Mouse (Mus musculus): ENCODE measurements around the gene Jmjd1c. TPM values are rescaled to one million over a fixed set of nuclear protein-coding genes. Genes with fewer than 3 reads are reported as not detected.

The Jmjd1c gene
- polyA plus RNA-seq, 1 experiment from 2014 or later, result 29.9 TPM

- Histone ChIP-seq H3K4me2 (ENCODE audit: low read depth, low read length) (no peak overlapping the region), H3K36me3 (ENCODE audit: control insufficient read depth, insufficient read depth) (peaks cover 52% of the 10 kb centered on the region)
These were observed 151.2 kb downstream of the Jmjd1c start for GRCm38 (mm10) chr10:67247145-67247544.

GRCm38 (mm10) chr10:67249486-67249885 lies 153.6 kb downstream of the Jmjd1c start:
- no peak overlapping the region for H3K9ac ChIP-seq (ENCODE audit: low read length)
- no peak overlapping the region for H3K27ac ChIP-seq (ENCODE audit: low read length)
- H3K27me3 ChIP-seq (ENCODE audit: control insufficient read depth, insufficient read depth, low read length), result no peaks in the 10 kb centered on the region
- peaks cover 51% of the 10 kb centered on the region for H3K36me3 ChIP-seq (ENCODE audit: control insufficient read depth, insufficient read depth)
- WGBS, result 94% methylated on average over 2 of the region's 2 CpGs
- H3K4me3 ChIP-seq (ENCODE audit: low read length), result no peak overlapping the region
- H3K4me1 ChIP-seq (ENCODE audit: control insufficient read depth, insufficient read depth, low read length), result peaks cover 4% of the 10 kb centered on the region
- no peaks in the 10 kb centered on the region for H3K9me3 ChIP-seq (replicated peaks; ENCODE audit: control insufficient read depth, low read length)
- no peak overlapping the region for H3K4me2 ChIP-seq (ENCODE audit: low read depth, low read length)
- ATAC-seq (replicated peaks; ENCODE audit: extremely low read depth, insufficient read depth, low FRiP score), result no peak

More at GRCm38 (mm10) chr10:67247145-67247544, 151.2 kb downstream of the Jmjd1c start:
- WGBS, result 90% methylated on average over 4 of the region's 4 CpGs
- no peak overlapping the region for H3K4me3 ChIP-seq (ENCODE audit: low read length)
- H3K4me1 ChIP-seq (ENCODE audit: control insufficient read depth, insufficient read depth, low read length), result peaks cover 4% of the 10 kb centered on the region
- H3K9me3 ChIP-seq (replicated peaks; ENCODE audit: control insufficient read depth, low read length), result no peaks in the 10 kb centered on the region
- no peak overlapping the region for H3K27ac ChIP-seq (ENCODE audit: low read length)
- no peak for ATAC-seq (replicated peaks; ENCODE audit: extremely low read depth, insufficient read depth, low FRiP score)
- H3K27me3 ChIP-seq (ENCODE audit: control insufficient read depth, insufficient read depth, low read length), result no peaks in the 10 kb centered on the region
- no peak overlapping the region for H3K9ac ChIP-seq (ENCODE audit: low read length)

GRCm38 (mm10) chr10:67250846-67251245 lies 154.9 kb downstream of the Jmjd1c start:
- no peak overlapping the region for H3K9ac ChIP-seq (ENCODE audit: low read length)
- H3K36me3 ChIP-seq (ENCODE audit: control insufficient read depth, insufficient read depth), result peaks cover 49% of the 10 kb centered on the region
- H3K4me3 ChIP-seq (ENCODE audit: low read length), result no peak overlapping the region
- H3K4me2 ChIP-seq (ENCODE audit: low read depth, low read length), result no peak overlapping the region
- ATAC-seq (replicated peaks; ENCODE audit: extremely low read depth, insufficient read depth, low FRiP score), result no peak
- WGBS, result 93% methylated on average over 6 of the region's 6 CpGs
- no peak overlapping the region for H3K27ac ChIP-seq (ENCODE audit: low read length)
- peaks cover 4% of the 10 kb centered on the region for H3K4me1 ChIP-seq (ENCODE audit: control insufficient read depth, insufficient read depth, low read length)
- H3K27me3 ChIP-seq (ENCODE audit: control insufficient read depth, insufficient read depth, low read length), result no peaks in the 10 kb centered on the region
- no peaks in the 10 kb centered on the region for H3K9me3 ChIP-seq (replicated peaks; ENCODE audit: control insufficient read depth, low read length)

- Histone ChIP-seq H3K9me3 (replicated peaks; ENCODE audit: control insufficient read depth, low read length) (no peaks in the 10 kb centered on the region), H3K27me3 (ENCODE audit: control insufficient read depth, insufficient read depth, low read length) (no peaks in the 10 kb centered on the region), H3K4me1 (ENCODE audit: control insufficient read depth, insufficient read depth, low read length) (peaks cover 4% of the 10 kb centered on the region), H3K4me3 (ENCODE audit: low read length) (no peak overlapping the region), H3K4me2 (ENCODE audit: low read depth, low read length) (no peak overlapping the region), H3K9ac (ENCODE audit: low read length) (no peak overlapping the region), H3K27ac (ENCODE audit: low read length) (0 out of 2 replicates have a peak overlapping the region, but pooled peaks have one; percentile 31), H3K36me3 (ENCODE audit: control insufficient read depth, insufficient read depth) (peaks cover 47% of the 10 kb centered on the region)
- 61% methylated on average over 5 of the region's 5 CpGs for WGBS
- no peak; the same call in 1 of the 2 replicates for ATAC-seq (replicated peaks; ENCODE audit: extremely low read depth, insufficient read depth, low FRiP score)
These were observed 156.4 kb downstream of the Jmjd1c start for GRCm38 (mm10) chr10:67252353-67252752.

- Histone ChIP-seq H3K9me3 (replicated peaks; ENCODE audit: control insufficient read depth, low read length) (no peaks in the 10 kb centered on the region), H3K4me3 (ENCODE audit: low read length) (no peak overlapping the region), H3K4me2 (ENCODE audit: low read depth, low read length) (no peak overlapping the region), H3K4me1 (ENCODE audit: control insufficient read depth, insufficient read depth, low read length) (peaks cover 4% of the 10 kb centered on the region), H3K27ac (ENCODE audit: low read length) (no peak overlapping the region), H3K27me3 (ENCODE audit: control insufficient read depth, insufficient read depth, low read length) (no peaks in the 10 kb centered on the region), H3K36me3 (ENCODE audit: control insufficient read depth, insufficient read depth) (peaks cover 47% of the 10 kb centered on the region), H3K9ac (ENCODE audit: low read length) (no peak overlapping the region)
- no peak for ATAC-seq (replicated peaks; ENCODE audit: extremely low read depth, insufficient read depth, low FRiP score)
- 93% methylated on average over 1 of the region's 1 CpGs for WGBS
These were observed 157.2 kb downstream of the Jmjd1c start for GRCm38 (mm10) chr10:67253115-67253514.

- no peak overlapping the region for H3K4me2 ChIP-seq (ENCODE audit: low read depth, low read length)
- H3K9me3 ChIP-seq (replicated peaks; ENCODE audit: control insufficient read depth, low read length), result 0 out of 2 replicates have a peak, but pooled peaks cover 4% of the 10 kb centered on the region
- peaks cover 24% of the 10 kb centered on the region for H3K36me3 ChIP-seq (ENCODE audit: control insufficient read depth, insufficient read depth)
- H3K4me3 ChIP-seq (ENCODE audit: low read length), result no peak overlapping the region
- ATAC-seq (replicated peaks; ENCODE audit: extremely low read depth, insufficient read depth, low FRiP score), result no peak
- WGBS, result 55% methylated on average over 1 of the region's 1 CpGs
- no peaks in the 10 kb centered on the region for H3K4me1 ChIP-seq (ENCODE audit: control insufficient read depth, insufficient read depth, low read length)
- no peak overlapping the region for H3K27ac ChIP-seq (ENCODE audit: low read length)
- no peaks in the 10 kb centered on the region for H3K27me3 ChIP-seq (ENCODE audit: control insufficient read depth, insufficient read depth, low read length)
- H3K9ac ChIP-seq (ENCODE audit: low read length), result no peak overlapping the region
These were observed 168.9 kb downstream of the Jmjd1c start for GRCm38 (mm10) chr10:67264852-67265251.

GRCm38 (mm10) chr10:67275916-67276315 lies 180.0 kb downstream of the Jmjd1c start:
- H3K4me1 ChIP-seq (ENCODE audit: control insufficient read depth, insufficient read depth, low read length), result no peaks in the 10 kb centered on the region
- no peak for ATAC-seq (replicated peaks; ENCODE audit: extremely low read depth, insufficient read depth, low FRiP score)
- no peaks in the 10 kb centered on the region for H3K27me3 ChIP-seq (ENCODE audit: control insufficient read depth, insufficient read depth, low read length)
- H3K36me3 ChIP-seq (ENCODE audit: control insufficient read depth, insufficient read depth), result peaks cover 17% of the 10 kb centered on the region
- H3K27ac ChIP-seq (ENCODE audit: low read length), result no peak overlapping the region
- no peak overlapping the region for H3K4me3 ChIP-seq (ENCODE audit: low read length)
- H3K9ac ChIP-seq (ENCODE audit: low read length), result no peak overlapping the region
- H3K4me2 ChIP-seq (ENCODE audit: low read depth, low read length), result no peak overlapping the region
- H3K9me3 ChIP-seq (replicated peaks; ENCODE audit: control insufficient read depth, low read length), result no peaks in the 10 kb centered on the region

GRCm38 (mm10) chr10:67281852-67282251 lies 185.9 kb downstream of the Jmjd1c start:
- H3K9ac ChIP-seq (ENCODE audit: low read length), result no peak overlapping the region
- peak overlapping the region; percentile 36 for H3K4me2 ChIP-seq (ENCODE audit: low read depth, low read length)
- H3K4me1 ChIP-seq (ENCODE audit: control insufficient read depth, insufficient read depth, low read length), result peaks cover 32% of the 10 kb centered on the region
- H3K4me3 ChIP-seq (ENCODE audit: low read length), result no peak overlapping the region
- peak; percentile 35 for ATAC-seq (replicated peaks; ENCODE audit: extremely low read depth, insufficient read depth, low FRiP score)
- no peaks in the 10 kb centered on the region for H3K9me3 ChIP-seq (replicated peaks; ENCODE audit: control insufficient read depth, low read length)
- peak overlapping the region; percentile 63 for H3K27ac ChIP-seq (ENCODE audit: low read length)
- WGBS, result 25% methylated on average over 8 of the region's 8 CpGs
- no peaks in the 10 kb centered on the region for H3K36me3 ChIP-seq (ENCODE audit: control insufficient read depth, insufficient read depth)
- no peaks in the 10 kb centered on the region for H3K27me3 ChIP-seq (ENCODE audit: control insufficient read depth, insufficient read depth, low read length)

- H3K27ac ChIP-seq (ENCODE audit: low read length), result no peak overlapping the region
- H3K4me3 ChIP-seq (ENCODE audit: low read length), result no peak overlapping the region
- peaks cover 37% of the 10 kb centered on the region for H3K4me1 ChIP-seq (ENCODE audit: control insufficient read depth, insufficient read depth, low read length)
- no peak for ATAC-seq (replicated peaks; ENCODE audit: extremely low read depth, insufficient read depth, low FRiP score)
- H3K4me2 ChIP-seq (ENCODE audit: low read depth, low read length), result peak overlapping the region; percentile 36; the same call in 1 of the 2 replicates
- H3K27me3 ChIP-seq (ENCODE audit: control insufficient read depth, insufficient read depth, low read length), result no peaks in the 10 kb centered on the region
- 38% methylated on average over 2 of the region's 2 CpGs for WGBS
- no peak overlapping the region for H3K9ac ChIP-seq (ENCODE audit: low read length)
- H3K9me3 ChIP-seq (replicated peaks; ENCODE audit: control insufficient read depth, low read length), result no peaks in the 10 kb centered on the region
- H3K36me3 ChIP-seq (ENCODE audit: control insufficient read depth, insufficient read depth), result no peaks in the 10 kb centered on the region
These were observed 186.6 kb downstream of the Jmjd1c start for GRCm38 (mm10) chr10:67282531-67282930.

Data from heart, embryonic 16.5 days (tissue).